Mouse (Mus musculus) thymus, adult 2 months (tissue): ENCODE measurements around the gene Mcmbp. TPM values are rescaled to one million over a fixed set of nuclear protein-coding genes. Genes with fewer than 3 reads are reported as not detected.

Experiments
- DNase-seq: peaks from one replicate; pipeline ENCODE4 v3.0.0; 2021
- H3K27ac ChIP-seq: fragments of 200-500 bp; 2 replicates; pipeline ENCODE4 v1.5.1; 2012; ENCODE audit warnings: low read length, control low read depth; ENCODE audit not compliant: control insufficient read depth, insufficient read depth
- H3K27me3 ChIP-seq: fragments of 200-500 bp; 2 replicates; pipeline ENCODE4 v1.6.1; 2012; ENCODE audit warnings: mild to moderate bottlenecking, low read length, moderate library complexity, mixed read lengths; ENCODE audit not compliant: control insufficient read depth, insufficient read depth
- H3K36me3 ChIP-seq: fragments of 200-500 bp; 2 replicates; pipeline ENCODE4 v1.6.1; 2012; ENCODE audit warnings: mild to moderate bottlenecking, low read length, moderate library complexity; ENCODE audit not compliant: control insufficient read depth, insufficient read depth
- H3K4me1 ChIP-seq: fragments of 200-500 bp; replicated peaks from 2 replicates; pipeline ENCODE4 v1.6.1; 2012; ENCODE audit warnings: low read length; ENCODE audit not compliant: control insufficient read depth, insufficient read depth
- H3K4me3 ChIP-seq: fragments of 200-500 bp; 2 replicates; pipeline ENCODE4 v1.5.1; 2012; ENCODE audit warnings: mild to moderate bottlenecking, low read length, control low read depth, moderate library complexity; ENCODE audit not compliant: control insufficient read depth, insufficient read depth
- CTCF ChIP-seq: fragments of 200-500 bp; IDR thresholded peaks from 2 replicates; pipeline ENCODE4 v1.5.1; 2012; ENCODE audit warnings: mild to moderate bottlenecking, control low read depth, low read length, moderate library complexity, borderline replicate concordance; ENCODE audit not compliant: control insufficient read depth, poor library complexity, insufficient read depth; ENCODE audit errors: extremely low read depth
- POLR2A ChIP-seq: fragments of 200-500 bp; IDR thresholded peaks from 2 replicates; pipeline ENCODE4 v1.6.1; 2012; ENCODE audit warnings: mild to moderate bottlenecking, low read length, control low read depth, moderate library complexity; ENCODE audit not compliant: control insufficient read depth, poor library complexity, insufficient read depth; ENCODE audit errors: extremely low read depth
- WGBS: fragments of 180-500 bp; shearing (Covaris S2); methylation state at CpG from one replicate; pipeline ENCODE4 v1.1.7; 2018; 5-methylcytosine and 5-hydroxymethylcytosine counted together
- polyA plus RNA-seq: library from polyadenylated mRNA; depleted of rRNA; stranded (reverse); fragments of >200 nt; gene quantifications from 2 replicates; pipeline ENCODE4 v1.2.3, GENCODE M21; 2012

Gene Mcmbp
- polyA plus RNA-seq, 1 experiment, result 69.0 TPM

GRCm38 (mm10) chr7:128672408-128673010, 67.8 kb downstream of the Mcmbp start:
- DNase-seq, result no peak
- no peaks in the 10 kb centered on the region for H3K27me3 ChIP-seq
- H3K27ac ChIP-seq, result no peak overlapping the region
- TF ChIP-seq POLR2A (no peak), CTCF (no peak)
- 47% methylated on average over 15 of the region's 15 CpGs for WGBS
- H3K4me1 ChIP-seq, result 0 out of 2 replicates have a peak, but pooled peaks cover 5% of the 10 kb centered on the region
- no peak overlapping the region for H3K4me3 ChIP-seq
- H3K36me3 ChIP-seq, result no peaks in the 10 kb centered on the region

DNA sequence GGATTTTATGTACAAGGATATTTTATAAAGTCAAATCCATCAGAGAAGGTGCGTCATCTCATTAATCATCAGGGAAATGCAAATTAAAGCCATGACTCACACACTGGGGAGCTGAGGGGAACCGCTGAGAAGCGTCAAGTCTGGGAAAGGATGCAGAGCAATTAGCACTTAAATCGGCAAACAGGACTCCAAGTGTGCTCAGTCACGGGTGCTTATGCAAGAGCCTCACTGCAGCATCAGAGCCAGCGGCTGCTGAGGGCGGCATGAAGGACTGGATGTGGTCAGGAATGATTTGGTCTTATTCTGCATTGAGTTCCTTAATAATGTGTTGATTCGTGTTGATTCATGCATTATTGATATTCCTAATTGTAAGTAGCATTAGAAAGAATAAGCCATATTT, 68.3 kb downstream of the Mcmbp start:
- no peak for DNase-seq
- 67% methylated on average over 8 of the region's 8 CpGs for WGBS
- TF ChIP-seq POLR2A, result no peak
- TF ChIP-seq CTCF, result no peak
- no peak overlapping the region for H3K4me3 ChIP-seq
- H3K36me3 ChIP-seq, result no peaks in the 10 kb centered on the region
- 0 out of 2 replicates have a peak, but pooled peaks cover 5% of the 10 kb centered on the region for H3K4me1 ChIP-seq
- H3K27me3 ChIP-seq, result no peaks in the 10 kb centered on the region
- H3K27ac ChIP-seq, result no peak overlapping the region

DNA sequence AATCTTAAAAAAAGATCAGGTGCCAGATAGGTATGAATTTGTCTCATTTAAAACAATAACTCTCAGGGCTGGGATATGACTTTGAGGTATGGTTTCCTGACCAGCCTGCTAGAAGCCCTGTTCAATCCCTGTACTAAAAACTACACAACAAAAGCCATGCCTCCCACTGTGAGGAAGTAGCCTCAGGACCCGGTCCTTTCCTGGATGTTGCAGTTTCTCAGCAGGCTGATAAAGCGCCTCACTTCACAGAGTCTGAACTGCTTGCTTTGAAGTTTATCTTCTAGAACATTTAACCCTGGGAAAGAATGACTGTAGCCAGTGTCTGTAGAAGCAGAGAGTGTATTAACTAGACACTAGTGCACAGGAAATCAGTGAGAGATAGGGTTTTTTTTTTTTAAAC, 71.5 kb downstream of the Mcmbp start:
- no peaks in the 10 kb centered on the region for H3K36me3 ChIP-seq
- no peak for TF ChIP-seq CTCF
- TF ChIP-seq POLR2A, result no peak
- no peaks in the 10 kb centered on the region for H3K27me3 ChIP-seq
- DNase-seq, result no peak
- WGBS, result 85% methylated on average over 2 of the region's 2 CpGs
- H3K27ac ChIP-seq, result no peak overlapping the region
- no peak overlapping the region for H3K4me3 ChIP-seq
- H3K4me1 ChIP-seq, result 0 out of 2 replicates have a peak, but pooled peaks cover 5% of the 10 kb centered on the region

DNA sequence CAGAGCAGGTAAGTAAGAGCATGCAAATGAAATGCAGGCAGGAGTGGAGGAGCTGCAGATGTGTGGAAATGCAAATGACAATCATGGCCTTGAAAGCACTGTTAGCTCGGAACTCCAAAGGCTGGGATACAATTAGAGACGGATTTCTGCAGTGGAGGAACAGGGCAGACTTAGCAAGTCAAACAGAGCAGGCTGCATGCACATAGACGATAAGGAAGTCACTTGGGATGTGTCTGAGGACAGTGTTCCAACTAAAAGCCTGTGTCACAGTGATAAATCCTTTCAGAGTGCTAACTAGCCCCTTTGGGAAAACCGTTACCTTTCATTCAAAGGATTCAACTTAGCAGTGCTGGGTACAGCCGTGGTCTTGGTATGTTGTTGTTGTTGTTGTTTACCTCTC, 72.5 kb downstream of the Mcmbp start:
- no peak overlapping the region for H3K4me3 ChIP-seq
- 93% methylated on average over 5 of the region's 5 CpGs for WGBS
- no peaks in the 10 kb centered on the region for H3K36me3 ChIP-seq
- H3K27ac ChIP-seq, result no peak overlapping the region
- 0 out of 2 replicates have a peak, but pooled peaks cover 5% of the 10 kb centered on the region for H3K4me1 ChIP-seq
- H3K27me3 ChIP-seq, result no peaks in the 10 kb centered on the region
- TF ChIP-seq POLR2A (no peak), CTCF (no peak)
- DNase-seq, result no peak

GRCm38 (mm10) chr7:128664861-128665377, 75.4 kb downstream of the Mcmbp start:
- H3K27me3 ChIP-seq, result no peaks in the 10 kb centered on the region
- H3K4me1 ChIP-seq, result no peaks in the 10 kb centered on the region
- DNase-seq, result no peak
- no peak overlapping the region for H3K4me3 ChIP-seq
- 91% methylated on average over 11 of the region's 11 CpGs for WGBS
- no peaks in the 10 kb centered on the region for H3K36me3 ChIP-seq
- no peak for TF ChIP-seq POLR2A
- no peak for TF ChIP-seq CTCF
- no peak overlapping the region for H3K27ac ChIP-seq

DNA sequence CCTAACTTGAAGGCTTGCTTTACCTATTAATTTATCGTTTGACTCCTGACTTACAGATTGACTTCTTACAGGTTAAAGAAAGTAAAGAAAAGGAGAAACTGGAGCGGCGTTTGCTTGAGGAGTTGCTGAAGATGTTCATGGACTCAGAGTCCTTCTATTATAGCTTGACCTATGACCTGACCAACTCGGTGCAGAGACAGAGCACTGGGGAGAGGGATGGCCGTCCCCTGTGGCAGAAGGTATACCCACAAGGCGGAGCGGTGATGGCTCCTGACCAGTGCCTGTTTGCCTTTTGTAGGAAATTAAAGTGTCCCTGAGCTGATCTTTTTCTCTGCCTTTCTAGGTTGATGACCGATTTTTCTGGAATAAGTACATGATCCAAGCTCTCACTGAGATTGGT, 76.4 kb downstream of the Mcmbp start:
- TF ChIP-seq POLR2A (no peak), CTCF (no peak)
- no peaks in the 10 kb centered on the region for H3K36me3 ChIP-seq
- H3K27ac ChIP-seq, result no peak overlapping the region
- H3K4me3 ChIP-seq, result no peak overlapping the region
- no peaks in the 10 kb centered on the region for H3K4me1 ChIP-seq
- 96% methylated on average over 8 of the region's 8 CpGs for WGBS
- no peak for DNase-seq
- H3K27me3 ChIP-seq, result no peaks in the 10 kb centered on the region
